Mouse (Mus musculus) spleen, postnatal 10 days (tissue): ENCODE data around the gene Tfap2b.

Source experiments
- DNase-seq, 2 experiments: peaks; one replicate each; pipeline ENCODE4 v3.0.0; 2021 to 2022; ENCODE audit warnings: low spot score in 2 of 2

Tfap2b gene

DNA sequence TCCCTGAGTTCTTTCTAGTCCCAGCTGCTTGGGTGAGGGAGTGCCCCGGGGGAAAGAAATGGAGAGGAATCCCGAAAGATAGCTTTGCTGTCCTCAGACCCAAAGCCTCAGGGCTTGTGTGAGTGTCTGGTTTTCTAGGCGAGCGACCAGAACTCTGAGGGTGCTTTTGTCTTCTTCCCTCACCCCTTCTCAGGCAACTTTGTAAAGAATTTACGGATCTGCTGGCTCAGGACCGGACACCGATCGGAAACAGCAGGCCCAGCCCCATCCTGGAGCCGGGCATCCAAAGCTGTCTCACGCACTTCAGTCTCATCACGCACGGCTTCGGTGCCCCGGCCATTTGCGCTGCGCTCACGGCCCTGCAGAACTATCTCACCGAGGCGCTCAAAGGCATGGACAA, 25.1 kb downstream of the Tfap2b start:
- no peak for DNase-seq

DNA sequence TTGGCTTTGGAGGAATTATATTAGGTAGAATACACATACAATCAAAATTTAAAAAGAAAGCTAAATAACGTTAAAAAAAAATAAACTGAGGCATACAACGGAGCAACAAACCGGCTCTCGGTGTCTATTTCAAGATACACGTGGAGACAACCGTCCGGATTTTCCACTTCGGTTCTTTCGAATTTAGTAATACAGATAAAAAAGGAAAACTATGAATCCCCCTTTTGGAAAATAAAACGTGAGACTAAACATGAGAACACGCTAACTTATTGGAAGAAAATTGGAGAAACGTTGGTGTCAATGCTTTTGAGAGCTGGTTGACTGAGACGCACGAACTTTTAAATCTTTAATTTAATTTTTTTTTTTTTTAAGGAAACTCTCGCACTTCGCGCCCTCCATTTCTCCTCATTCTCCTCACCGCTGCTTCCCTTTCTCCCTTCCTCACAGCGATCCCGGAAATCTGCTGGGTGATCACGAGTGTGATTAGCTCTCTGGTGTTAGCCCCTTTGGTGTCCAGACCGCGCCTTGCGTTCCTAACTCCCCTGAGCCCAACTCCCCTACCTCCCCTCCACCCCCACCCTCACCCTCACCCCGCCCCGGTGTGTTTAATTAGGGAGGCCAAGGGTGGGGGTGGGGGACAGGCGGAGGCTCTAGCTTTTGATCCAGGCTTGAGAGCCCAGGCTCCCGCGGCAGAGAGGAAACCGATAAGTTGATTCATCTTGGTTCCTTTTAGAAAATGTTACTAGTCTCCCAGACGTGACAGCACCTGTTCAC, 25.9 kb downstream of the Tfap2b start:
- no peak for DNase-seq

DNA sequence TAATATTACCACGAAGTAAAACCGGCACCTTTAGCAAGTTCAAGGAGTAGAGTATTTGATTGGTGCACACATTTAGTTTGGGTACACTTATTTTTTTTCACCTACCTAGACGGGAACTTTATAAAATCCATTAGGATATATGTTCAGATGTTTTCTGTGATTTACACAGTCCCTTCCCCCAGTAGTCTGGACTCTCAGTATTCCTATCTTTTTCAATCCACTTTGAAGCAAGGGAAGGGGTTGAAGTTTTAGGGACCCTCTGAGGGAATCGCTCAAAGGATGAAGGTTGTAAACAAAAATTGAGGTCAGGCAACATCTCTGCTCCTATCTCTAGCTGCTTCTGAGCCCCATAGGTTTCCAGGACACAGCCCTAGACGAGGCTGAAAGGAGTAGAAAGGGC, 27.3 kb downstream of the Tfap2b start:
- no peak for DNase-seq

DNA sequence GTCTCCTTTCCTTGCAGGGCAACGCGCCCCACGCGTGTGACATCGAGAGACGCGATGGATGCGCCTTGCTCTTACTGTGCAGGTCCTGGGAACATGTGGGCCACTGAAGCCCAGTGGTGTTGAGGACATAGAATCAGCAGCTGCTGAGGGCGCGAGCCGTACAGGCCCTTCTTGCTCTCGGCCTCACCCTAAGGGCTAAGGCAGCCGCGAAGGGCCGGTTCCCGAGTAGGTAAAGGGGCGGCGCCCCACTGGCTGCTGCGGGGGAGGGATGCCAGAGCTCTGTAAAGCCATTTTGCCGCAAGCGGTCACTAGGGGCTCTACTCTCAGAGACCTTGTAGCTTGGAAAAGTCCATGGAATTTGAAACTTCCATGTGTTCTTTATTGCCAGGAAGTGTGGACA, 27.9 kb downstream of the Tfap2b start:
- no peak for DNase-seq

DNA sequence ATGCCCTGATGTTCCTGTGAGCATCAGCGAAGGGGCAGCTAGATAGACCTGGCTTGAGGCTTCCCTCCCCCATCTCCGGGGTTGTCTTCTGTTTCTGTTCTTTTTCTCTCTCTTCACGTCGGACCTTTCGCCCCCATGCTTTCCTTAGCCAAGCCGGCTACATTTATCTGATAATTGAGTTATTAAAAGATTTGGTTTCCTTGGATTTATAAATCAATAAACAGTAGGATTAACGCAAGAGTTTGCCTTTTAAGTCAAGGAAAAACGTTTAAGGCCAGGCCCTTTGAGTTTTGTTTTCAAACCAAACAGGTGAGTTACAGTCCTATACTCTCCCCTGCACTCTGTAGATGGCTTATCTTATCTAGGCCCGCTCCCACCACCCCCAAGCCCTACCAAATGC, 28.3 kb downstream of the Tfap2b start:
- no peak for DNase-seq

DNA sequence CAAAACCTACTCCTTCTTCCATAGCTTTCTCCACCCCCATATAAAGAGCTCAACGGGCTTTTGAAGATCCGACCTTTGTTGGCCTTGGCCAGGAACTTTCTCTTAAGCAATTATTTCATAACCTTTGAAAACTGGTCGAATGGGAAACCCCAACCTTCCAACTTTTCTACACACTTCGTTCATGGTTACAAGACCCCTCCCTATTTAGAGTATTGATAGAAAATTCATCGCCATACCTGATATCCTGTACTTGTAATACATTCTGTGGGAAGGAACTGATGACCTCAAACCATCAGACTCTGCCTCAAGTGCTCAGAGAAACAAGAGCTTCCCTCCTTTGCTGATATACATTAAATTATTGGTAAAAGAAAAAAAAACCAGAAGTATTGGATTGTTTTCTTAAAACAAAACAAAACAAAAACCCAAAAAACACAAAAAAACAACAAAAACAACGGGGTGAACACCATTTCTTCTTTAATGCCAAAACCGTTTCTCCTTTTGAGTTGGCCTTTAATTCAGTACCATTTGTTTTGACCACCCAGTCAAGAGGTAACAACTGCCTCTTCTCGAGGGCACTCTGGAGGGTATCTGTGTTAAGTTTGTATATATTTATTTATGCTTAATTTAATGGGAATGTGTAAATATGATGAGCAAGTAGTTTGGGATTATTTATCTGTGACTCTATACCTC, 29.2 kb downstream of the Tfap2b start:
- no peak for DNase-seq

DNA sequence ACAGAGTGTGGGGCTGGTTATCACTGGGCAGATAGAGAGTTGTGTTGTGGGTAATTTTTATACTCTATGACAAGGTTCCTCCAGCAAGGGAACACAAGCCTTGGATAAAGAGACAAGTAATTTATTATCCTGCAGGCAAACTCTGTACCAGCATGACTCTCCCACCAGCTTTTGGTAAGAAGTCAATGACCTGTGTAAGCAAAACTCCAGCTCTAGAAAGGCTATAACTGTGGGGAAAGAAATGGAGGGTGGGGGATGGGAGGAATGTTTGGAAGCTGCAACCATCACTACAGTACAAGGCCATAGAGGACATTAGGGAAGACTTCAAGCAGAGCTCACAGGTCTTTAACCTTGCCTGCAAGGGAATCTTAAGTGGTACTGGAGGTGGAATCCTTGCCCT, 31.3 kb downstream of the Tfap2b start:
- DNase-seq, result no peak

DNA sequence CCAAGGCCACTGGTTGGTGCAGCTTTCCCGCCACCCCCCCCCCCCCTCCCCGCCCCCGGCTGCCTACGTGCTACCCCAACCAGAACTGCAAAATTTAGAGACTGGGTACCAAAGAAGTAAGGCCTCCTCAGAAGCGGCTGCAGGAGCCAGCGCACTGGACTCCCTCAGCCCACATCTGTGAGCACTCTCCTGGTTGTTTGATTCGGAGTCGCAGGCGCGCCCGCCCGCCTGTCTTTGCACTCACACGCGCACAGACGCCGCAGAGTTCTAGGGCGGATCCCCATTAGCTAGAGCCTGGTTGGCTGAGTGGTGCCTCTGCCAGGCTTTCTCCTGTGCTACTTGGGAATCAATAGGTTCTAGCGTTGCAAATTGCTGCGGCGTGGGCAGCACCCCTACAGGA, 32.6 kb downstream of the Tfap2b start:
- DNase-seq, result no peak

DNA sequence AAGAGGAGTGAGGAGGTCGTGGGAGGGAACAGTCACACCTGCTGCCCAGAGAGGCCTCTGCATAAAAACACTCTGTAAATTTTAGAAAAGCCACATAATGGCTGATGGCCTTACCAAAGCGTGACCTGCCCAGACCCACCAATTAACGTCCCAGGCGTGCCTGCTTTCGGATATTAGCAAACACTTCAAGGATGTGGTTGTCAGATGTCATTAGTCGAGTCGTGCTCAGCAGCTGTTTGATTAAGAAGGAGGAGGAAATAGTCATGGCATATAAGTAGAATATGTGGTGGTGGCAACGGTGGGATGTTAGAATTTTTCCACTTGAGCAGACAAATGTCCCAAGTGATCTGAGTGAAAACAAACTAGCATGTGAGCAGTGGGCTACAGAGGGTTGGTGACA, 33.3 kb downstream of the Tfap2b start:
- no peak for DNase-seq

DNA sequence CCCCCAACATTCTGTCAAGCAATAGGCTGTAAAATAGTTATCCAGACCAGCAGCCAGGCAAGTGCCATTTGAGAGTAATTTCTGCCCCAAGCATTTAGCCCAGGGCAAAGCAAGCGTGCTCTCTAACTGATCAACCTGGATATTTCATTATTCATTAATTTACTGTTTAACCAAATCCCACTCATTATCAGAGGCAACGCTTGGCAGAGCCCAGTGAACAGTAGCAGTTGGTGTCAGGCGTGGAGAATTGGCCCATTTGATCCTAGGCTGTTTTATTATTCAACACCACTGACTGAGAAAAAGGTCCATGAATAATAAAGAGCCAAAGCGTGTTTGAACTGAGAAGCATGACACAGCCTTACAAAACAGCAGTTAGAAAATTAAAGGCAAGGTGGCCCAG, 36.3 kb downstream of the Tfap2b start:
- no peak for DNase-seq

DNA sequence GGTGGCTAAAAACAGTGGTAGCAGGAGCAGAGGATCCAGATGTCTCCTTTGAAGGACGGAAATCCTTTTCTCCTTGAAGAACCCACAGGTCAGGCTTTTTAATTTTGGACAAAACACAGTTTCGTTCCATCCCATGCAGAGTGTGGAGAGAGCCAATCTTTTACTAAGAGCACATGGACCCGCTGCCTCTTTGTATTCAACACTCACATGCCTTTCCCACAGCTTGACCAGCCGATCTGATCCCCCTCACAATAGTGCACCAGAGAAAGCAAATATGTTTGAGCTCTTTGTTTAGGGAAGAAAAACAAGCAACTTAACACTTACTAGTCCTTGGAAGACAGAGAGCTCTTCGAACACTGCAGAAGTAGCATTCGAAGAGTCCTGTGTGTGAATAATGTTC, 42.6 kb downstream of the Tfap2b start:
- no peak for DNase-seq

DNA sequence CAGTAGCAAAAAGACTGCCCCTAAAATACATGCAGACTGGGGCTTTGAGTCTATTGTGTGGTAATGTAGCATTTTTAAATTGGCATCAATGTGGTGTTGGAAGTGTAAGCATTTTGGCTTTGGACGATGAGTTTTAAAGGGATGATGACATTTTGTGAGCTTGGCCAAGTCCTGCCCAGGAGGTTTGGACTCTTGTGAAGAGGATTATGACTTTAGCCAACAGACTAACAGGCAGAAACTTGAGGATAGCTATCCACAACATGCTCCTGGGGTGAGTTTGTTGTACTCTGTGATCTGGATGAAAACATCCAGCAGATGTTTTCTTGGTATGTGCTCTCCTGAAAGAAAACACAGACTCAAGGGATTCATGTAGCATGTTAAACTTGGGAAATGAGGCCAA, 60.9 kb downstream of the Tfap2b start:
- DNase-seq, result no peak
